Mouse (Mus musculus) adipocyte (in vitro differentiated cells): Measurements from ENCODE around the gene Sept9.
A peak's percentile ranks its signal among the peaks of the same experiment; 100 is the strongest.

Source experiments
- DNase-seq: peaks from one replicate; pipeline ENCODE4 v3.0.0-alpha.2; 2016; ENCODE audit warnings: low spot score

The Sept9 gene

GRCm38 (mm10) chr11:117199282-117200175 is at the start of gene Sept9:
Gene Sept9 (plus strand): TSS chr11:117199661.
- DNase-seq, result no peak

DNA sequence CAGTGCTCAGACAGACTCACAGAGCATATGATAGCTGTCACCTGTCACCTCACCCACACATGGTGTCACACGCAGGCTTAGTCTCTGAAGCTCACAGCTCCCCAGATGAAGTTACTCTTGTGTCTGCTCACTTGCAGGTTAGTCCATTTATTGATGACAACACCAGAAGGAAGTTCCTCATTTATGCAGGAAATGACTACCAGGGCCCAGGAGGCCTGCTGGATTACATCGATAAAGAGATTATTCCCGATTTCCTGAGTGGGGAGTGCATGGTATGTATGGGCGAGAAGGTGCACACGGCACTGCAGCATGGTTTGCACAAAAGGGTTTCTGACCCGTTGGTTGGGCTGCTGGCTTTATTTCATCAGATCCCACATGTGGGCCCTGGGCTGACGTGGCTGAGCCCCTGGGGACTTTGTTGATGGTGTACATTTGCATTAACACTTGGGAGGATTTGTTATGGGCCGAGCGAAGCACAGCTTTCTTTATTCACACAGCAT is 48.9 kb upstream of the Sept9 start:
- DNase-seq, result no peak

DNA sequence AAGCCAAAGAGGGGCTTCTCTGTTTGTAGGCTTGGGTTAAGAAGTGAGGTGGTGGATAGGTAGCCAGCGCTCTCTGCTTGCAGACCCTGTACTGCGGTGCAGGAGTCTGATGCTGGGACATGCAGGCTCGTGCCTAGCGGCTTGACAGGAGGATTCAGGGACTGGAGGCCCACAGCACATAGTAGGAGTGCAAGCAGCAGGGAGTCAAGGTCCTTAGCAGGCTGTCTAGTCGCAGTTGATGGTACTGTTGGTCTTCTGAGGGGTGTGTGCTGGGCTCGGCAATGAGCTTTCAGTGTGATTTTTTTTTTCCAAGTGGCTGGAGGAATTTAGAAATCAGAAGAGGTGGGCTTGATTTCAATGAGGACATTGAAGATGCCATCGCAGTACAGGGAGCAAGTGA is 48.0 kb upstream of the Sept9 start:
- no peak for DNase-seq

- DNase-seq, result no peak
Measured at GRCm38 (mm10) chr11:117152541-117152940, 46.9 kb upstream of the Sept9 start.

DNA sequence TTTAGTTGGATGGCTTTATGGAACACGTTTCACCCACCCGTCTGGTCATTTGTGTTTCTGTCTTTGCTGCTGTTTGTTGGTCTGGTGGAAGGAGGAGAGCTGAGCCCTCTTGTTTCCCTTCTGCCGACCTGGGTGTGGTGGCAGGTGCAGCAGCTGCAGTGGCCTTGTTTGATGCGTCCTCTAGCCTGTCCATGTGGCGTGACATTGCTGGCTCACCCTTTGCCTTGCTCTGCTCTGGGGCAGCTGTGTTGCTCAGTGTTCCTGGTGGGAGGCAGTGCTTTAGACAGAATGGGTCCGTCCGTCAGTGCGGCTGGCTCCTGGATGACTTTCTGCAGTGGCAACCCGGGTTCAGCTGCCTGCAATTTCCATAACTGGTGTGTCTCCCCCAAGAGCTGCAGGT is 45.9 kb upstream of the Sept9 start:
- DNase-seq, result no peak

DNA sequence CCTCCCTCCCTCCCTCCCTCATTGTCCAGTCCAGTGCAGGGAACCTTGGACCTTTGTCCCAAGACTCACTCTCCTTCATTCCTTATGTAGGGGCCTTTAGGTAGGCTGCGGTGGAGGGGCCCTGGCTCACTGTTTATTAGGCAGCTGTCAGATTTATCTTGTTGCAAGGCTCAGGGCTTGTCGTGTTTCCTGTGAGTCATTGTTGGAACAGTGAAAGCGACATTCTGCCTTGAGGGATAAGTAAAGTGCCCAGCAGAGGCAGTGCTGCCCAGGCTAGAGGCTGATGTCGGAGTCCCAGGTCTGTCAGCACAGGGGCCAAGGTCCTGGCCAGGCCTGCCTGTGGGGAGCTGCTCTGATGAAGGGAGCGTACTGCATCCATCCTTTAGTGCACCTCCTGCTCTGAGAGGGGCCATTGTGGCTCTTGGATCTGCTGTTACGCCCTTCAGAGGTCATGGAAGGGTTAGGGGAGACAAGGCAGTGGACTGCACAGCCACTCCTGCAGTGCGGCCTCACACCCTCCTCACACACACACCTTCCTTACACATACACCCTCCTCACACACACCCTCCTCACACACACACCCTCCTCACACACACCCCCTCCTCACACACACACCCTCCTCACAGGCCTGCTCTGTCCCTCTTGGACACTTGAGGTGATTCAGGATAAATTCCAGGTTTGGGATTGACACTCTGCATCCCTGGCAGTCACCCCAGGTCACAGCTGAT is 45.2 kb upstream of the Sept9 start:
- DNase-seq, result no peak

- no peak for DNase-seq
Measured at GRCm38 (mm10) chr11:117156725-117157124, 42.7 kb upstream of the Sept9 start.

GRCm38 (mm10) chr11:117158343-117158742 is 41.1 kb upstream of the Sept9 start:
- DNase-seq, result no peak

DNA sequence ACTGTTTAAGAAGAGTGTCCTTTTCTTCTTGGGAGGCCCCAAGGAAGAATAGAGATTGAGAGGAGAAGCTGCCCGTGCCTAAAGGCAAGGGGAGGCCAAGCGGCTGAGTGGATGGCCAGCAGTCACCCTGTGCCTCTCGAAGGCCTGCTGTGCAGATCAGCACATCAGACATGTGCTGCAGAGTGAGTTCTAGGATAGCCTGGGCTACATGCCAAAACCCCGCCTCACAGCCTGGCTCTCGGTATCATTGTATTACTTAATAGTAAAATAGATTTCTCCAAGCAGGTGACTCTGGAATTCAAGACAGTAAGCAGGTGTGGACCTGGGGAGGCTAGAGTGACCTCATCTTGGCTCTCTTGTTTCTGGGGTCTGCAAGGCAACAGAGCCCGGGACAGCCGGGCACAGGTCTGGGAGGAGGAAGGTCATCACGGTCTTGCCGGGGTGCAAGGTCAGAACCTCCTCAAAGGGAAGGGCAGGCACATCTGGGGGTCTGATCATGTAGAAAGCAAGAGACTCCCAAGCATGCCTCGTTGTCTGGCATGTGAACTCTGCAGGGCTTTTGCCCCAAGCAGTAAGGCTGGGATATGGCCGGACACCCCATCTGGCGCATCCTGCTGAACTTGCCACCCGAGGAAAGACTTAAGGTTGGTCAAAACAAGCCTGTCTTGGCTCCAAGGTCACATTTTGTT is 40.1 kb upstream of the Sept9 start:
- DNase-seq, result peak; percentile 24

- no peak for DNase-seq
Measured at GRCm38 (mm10) chr11:117159946-117160307, 39.5 kb upstream of the Sept9 start.

- no peak for DNase-seq
Measured at GRCm38 (mm10) chr11:117160791-117161190, 38.7 kb upstream of the Sept9 start.

DNA sequence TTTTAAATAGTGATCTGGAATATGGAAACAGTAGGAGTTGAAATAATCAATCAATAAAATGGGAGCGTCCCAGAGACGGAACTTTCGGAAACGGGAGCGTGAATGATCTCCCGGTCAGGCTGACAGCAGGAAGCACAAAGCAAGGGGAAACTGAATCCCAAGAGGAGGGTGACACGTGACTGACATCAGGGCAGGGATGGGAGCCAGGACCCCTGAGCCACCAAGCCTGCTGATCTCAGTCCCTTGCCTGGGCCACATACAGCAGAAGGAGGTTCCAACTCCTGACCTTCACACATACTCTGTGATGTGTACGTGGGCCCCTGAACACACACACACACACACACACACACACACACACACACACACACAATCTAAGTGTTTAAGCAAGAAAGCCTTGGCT is 37.9 kb upstream of the Sept9 start:
- DNase-seq, result no peak

DNA sequence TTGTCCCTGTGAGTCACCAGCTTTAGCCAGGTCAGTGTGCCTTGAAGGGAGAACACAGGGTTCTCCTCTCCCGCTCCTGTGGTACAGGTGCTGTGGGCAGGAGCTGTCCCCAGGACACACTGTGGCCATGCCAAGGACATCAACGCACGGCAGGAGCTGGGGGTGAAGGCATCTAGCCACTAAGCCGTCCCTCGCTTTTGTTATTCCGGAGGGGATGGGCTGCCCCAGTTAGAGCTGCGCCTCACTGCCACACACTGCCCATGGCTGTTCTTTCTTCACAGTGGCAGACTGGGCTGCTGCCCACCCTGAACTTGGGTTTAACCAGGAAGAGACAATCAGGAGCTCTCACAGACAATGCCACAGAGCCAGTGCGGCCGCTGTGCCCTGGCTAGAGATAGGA is 36.4 kb upstream of the Sept9 start:
- no peak for DNase-seq

DNA sequence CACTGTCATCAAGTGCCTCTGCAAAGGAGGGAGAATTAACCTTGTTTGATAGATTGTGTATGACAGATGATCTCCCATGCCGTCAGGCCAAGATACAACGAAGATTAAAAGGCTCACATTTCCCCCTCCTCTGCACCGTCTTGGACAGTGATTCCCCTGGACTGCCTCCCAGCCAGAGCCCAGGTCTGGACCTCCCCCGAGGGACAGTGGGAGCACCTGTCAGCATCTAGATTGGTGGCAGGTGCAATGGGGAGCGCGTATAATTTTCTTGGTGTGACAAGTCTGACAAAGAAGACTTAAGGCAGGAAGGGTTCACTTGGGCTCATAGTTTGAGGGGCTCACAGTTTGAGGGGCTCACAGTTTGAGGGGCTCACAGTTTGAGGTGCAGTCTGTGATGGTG is 35.7 kb upstream of the Sept9 start:
- DNase-seq, result no peak

GRCm38 (mm10) chr11:117168278-117169087 is 31.0 kb upstream of the Sept9 start:
- DNase-seq, result no peak

GRCm38 (mm10) chr11:117169088-117169635 is 30.3 kb upstream of the Sept9 start:
- DNase-seq, result no peak

DNA sequence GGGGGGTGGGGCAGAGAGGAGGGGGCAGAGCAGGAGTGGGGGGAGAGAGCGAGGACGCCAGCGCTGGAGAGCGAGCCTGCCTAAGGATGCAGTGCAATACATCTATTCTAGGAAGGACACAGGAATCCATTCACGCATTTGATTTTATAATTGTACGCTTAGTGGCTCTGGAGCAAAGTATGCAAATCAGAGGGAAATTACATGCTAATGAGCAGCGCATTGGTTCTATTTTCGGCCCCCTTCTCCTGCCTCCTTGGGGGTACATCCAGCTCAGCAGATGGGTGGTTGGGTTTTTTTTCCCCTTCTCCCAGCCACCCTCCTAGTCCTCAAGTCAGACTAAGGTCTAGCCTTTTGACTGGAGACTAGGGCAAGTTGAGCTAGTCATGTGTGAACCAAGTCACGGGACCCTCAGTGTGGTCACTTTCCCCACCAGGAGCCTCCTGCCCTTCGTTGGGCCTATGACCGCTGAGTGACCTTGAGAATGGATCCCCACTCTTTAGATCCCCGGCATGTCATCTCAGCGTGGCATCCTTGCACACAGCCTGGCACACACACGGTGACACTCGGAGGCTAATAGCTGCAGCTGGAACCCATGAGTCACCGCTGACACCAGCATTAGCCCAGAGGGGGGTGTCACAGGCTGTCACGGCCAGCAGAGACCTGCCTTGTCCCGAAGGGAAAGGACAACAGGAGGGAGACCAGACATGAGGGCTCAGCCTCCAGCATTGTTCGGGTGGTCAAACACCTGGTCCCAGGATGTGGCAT is 29.5 kb upstream of the Sept9 start:
- DNase-seq, result no peak

- DNase-seq, result no peak
Measured at GRCm38 (mm10) chr11:117174098-117174892, 25.2 kb upstream of the Sept9 start.

DNA sequence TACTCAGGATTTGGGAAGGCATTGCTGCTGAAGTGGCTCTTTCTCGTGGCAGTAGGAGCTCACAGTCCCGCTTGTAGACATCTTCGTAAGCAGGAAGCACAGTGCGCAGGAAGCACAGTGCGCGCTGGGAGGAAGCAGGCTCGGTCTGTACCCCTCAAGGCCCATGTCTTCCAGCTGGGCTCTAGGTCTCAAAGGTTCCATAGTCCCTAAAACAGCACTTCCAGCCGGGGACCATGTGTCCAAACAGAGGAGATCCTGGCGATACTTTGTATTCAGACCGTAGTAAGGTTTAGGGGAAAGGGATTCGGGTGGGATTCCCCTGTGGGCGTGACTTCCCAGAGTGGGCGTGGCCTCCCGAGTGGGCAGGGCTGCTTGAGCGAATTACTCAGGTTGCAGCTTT is 24.5 kb upstream of the Sept9 start:
- no peak for DNase-seq

DNA sequence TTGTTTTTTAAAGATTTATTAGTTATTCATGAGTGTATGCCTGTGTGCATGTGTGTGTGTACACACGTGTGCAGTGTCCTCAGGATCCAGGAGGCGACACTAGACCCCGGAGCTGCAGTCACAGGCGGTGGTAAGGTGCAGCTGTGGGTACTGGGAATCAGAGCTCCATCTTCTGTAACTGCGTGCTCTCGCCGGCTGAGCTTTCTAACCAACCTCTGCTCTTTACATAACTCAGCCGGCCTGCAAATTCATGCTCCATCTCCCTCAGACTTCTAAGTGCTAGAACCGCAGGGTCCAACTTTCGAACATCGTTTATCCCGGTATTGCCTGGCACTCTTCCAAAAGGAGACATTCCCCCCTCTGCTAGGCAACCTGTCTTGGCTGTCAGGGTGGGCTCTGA is 24.0 kb upstream of the Sept9 start:
- DNase-seq, result no peak
